Mouse (Mus musculus): ENCODE measurements around the gene Akr7a5. TPM values are rescaled to one million over a fixed set of nuclear protein-coding genes. Genes with fewer than 3 reads are reported as not detected.

Akr7a5 gene
- polyA plus RNA-seq (2012; fragmentation: generic; extraction: Trizol): 100 to 1,000 TPM; 108 to 114 TPM

DNA sequence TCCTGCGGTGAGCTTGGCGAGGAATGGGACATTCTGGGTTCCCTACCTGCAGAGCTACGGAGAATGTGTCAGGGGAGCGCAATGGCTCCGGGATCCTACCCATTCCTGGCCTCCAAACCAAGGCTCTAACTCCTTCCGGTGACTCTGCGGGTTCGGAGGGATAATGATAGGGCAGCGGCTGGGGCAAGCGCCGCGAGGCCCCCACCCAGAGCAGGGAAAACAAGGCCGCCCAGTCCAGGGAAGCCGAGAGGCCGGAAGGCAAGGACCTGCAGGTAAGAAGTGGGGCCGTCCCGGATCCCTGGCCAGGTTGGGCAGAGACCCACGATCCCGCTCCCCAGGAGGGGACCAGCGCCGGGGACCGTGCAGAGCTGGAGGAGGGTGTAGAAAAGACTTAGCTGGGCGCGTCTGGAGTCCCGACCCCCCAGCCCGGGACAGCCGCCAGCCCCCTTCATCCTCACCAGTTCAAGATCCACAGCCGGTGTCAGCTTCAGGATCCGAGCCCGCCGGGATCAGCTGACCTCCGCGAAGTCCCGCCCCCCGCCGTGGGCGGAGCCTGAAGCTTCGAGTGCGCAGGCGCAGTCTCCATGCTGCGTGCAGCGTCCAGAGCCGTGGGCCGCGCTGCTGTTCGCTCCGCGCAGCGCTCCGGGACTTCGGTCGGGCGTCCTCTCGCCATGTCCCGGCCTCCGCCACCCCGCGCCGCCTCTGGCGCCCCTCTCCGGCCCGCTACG, at the start of gene Akr7a5, which contains the start of gene Pqlc2:
Gene Akr7a5 (plus strand): TSS at position 574 of the 728 bp plus-strand sequence.
Gene Pqlc2 (minus strand): TSS at position 538 of the 728 bp plus-strand sequence.

GRCm38 (mm10) chr4:139351931-139352711, 41.6 kb downstream of the Akr7a5 start, which contains the start of the genes Mrto4, Emc1 and Ubr4:
TSS of gene Mrto4 (minus strand) at chr4:139352576.
TSS of gene Emc1 (plus strand) at chr4:139352587.
TSS of gene Ubr4 (plus strand) at chr4:139352609.

Other genes starting within 250 kb of the Akr7a5 start
- gene Htr6, start 235.2 kb upstream of the Akr7a5 start, polyA plus RNA-seq (2012; fragmentation: generic; extraction: Trizol): under 1 TPM; 0.02 to 0.06 TPM
- gene Nbl1, start 217.8 kb upstream of the Akr7a5 start, polyA plus RNA-seq (2012; fragmentation: generic; extraction: Trizol): 10 to 100 TPM; 10.7 to 97.5 TPM
- gene Minos1, start 179.6 kb upstream of the Akr7a5 start, polyA plus RNA-seq (2012; fragmentation: generic; extraction: Trizol): 100 to 1,000 TPM; 182 to 240 TPM
- gene Capzb, start 117.8 kb upstream of the Akr7a5 start, polyA plus RNA-seq (2012; fragmentation: generic; extraction: Trizol): 100 to 1,000 TPM; 162 to 232 TPM
- 1 to 10 TPM; 4.3 to 4.9 TPM for gene Pqlc2, start within 50 bp of the Akr7a5 start, polyA plus RNA-seq (2012; fragmentation: generic; extraction: Trizol)
- 100 to 1,000 TPM in 1 of 2 experiments, 10 to 100 TPM in 1; 43.9 to 184 TPM for gene Mrto4, start 41.8 kb downstream of the Akr7a5 start, polyA plus RNA-seq (2012; fragmentation: generic; extraction: Trizol)
- gene Emc1, start 41.8 kb downstream of the Akr7a5 start, polyA plus RNA-seq (2012; fragmentation: generic; extraction: Trizol): 10 to 100 TPM in 1 of 2 experiments, 1 to 10 TPM in 1; 2.6 to 14.0 TPM
- gene Ubr4, start 41.9 kb downstream of the Akr7a5 start, polyA plus RNA-seq (2012; fragmentation: generic; extraction: Trizol): 100 to 1,000 TPM in 1 of 2 experiments, 10 to 100 TPM in 1; 33.5 to 111 TPM
- 1 to 10 TPM; 4.2 to 8.3 TPM for gene Iffo2, start 219.8 kb downstream of the Akr7a5 start, polyA plus RNA-seq (2012; fragmentation: generic; extraction: Trizol)

Data from C3H10T1/2 (cell line).